ENCODE assay signal across 37 mouse cellular contexts in the genomic region with DNA sequence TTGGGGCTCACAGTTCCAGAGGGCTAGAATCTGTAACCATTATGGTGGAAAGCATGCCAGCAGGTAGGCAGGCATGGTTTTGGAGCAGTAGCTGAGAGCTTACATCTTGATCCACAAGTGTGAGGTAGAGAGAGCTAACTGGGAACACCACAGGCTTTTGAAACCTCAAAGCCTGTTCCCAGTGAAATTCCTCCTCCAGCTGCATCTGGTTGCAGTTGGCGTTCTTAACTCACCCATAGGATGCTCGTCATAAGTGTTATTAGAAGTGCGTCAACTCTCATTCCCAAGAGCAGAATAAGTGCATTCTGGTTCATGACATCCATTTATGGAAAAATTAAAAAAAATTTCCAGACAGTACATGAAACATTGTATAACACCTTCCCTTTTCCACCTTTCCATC. TPM values are rescaled to one million over a fixed set of nuclear protein-coding genes. Genes with fewer than 3 reads are reported as not detected.
"Had no signal": no experiment of that assay in that cellular context is flagged by ENCODE, and none has a peak within 500 bp of the region (broad histone marks: within the 10 kb centered on the region; RNA-seq: fewer than 3 reads in every experiment).

No protein-coding gene starts in this region.

- H3K9me3 ChIP-seq: limb, embryonic 10.5 days; limb, embryonic 12.5 days; limb, embryonic 13.5 days; limb, embryonic 15.5 days; liver, embryonic 12.5 days; liver, embryonic 15.5 days; lung, embryonic 15.5 days; megakaryocyte, embryonic 14.5 days; midbrain, embryonic 10.5 days; midbrain, embryonic 12.5 days; midbrain, embryonic 13.5 days; midbrain, embryonic 15.5 days; neural tube, embryonic 12.5 days had no signal

- H3K36me3 ChIP-seq: limb, embryonic 10.5 days; limb, embryonic 12.5 days; limb, embryonic 13.5 days; limb, embryonic 15.5 days; liver, embryonic 12.5 days; liver, embryonic 13.5 days; liver, embryonic 15.5 days; lung, embryonic 15.5 days; midbrain, embryonic 10.5 days; midbrain, embryonic 12.5 days; midbrain, embryonic 13.5 days; midbrain, embryonic 15.5 days; neural tube, embryonic 12.5 days had no signal

- H3K4me2 ChIP-seq: limb, embryonic 12.5 days; limb, embryonic 13.5 days; limb, embryonic 15.5 days; liver, embryonic 11.5 days; liver, embryonic 12.5 days; liver, embryonic 13.5 days; liver, embryonic 15.5 days; lung, embryonic 14.5 days; lung, embryonic 15.5 days; midbrain, embryonic 11.5 days; midbrain, embryonic 12.5 days; midbrain, embryonic 13.5 days; midbrain, embryonic 15.5 days; neural tube, embryonic 12.5 days had no signal

- ATAC-seq: liver, embryonic 12.5 days; liver, postnatal 0 days; lung, postnatal 0 days; midbrain, embryonic 13.5 days; midbrain, embryonic 15.5 days; midbrain, embryonic 16.5 days had no signal

- H3K4me1 ChIP-seq: limb, embryonic 12.5 days; limb, embryonic 13.5 days; limb, embryonic 15.5 days; lung, embryonic 15.5 days; midbrain, embryonic 12.5 days; midbrain, embryonic 13.5 days; midbrain, embryonic 15.5 days; neural tube, embryonic 12.5 days had no signal

- H3K27ac ChIP-seq: limb, embryonic 10.5 days; limb, embryonic 12.5 days; limb, embryonic 13.5 days; limb, embryonic 15.5 days; liver, embryonic 12.5 days; liver, embryonic 13.5 days; liver, embryonic 14.5 days; liver, embryonic 15.5 days; lung, embryonic 15.5 days; macrophage; midbrain, embryonic 10.5 days; midbrain, embryonic 12.5 days; midbrain, embryonic 13.5 days; midbrain, embryonic 15.5 days; neural tube, embryonic 12.5 days had no signal

- H3K4me3 ChIP-seq: limb, embryonic 10.5 days; limb, embryonic 12.5 days; limb, embryonic 13.5 days; limb, embryonic 15.5 days; liver, embryonic 12.5 days; liver, embryonic 13.5 days; liver, embryonic 15.5 days; lung, embryonic 15.5 days; megakaryocyte, embryonic 14.5 days; midbrain, embryonic 10.5 days; midbrain, embryonic 12.5 days; midbrain, embryonic 13.5 days; midbrain, embryonic 15.5 days; myocyte; neural tube, embryonic 12.5 days had no signal

- DNase-seq: left cerebral cortex, postnatal 4 days; liver; liver, embryonic 13.5 days; liver, postnatal 0 days; lung, adult 18-20 months; lung, adult 2 months; lung, embryonic 14.5 days; lung, postnatal 10 days; lung, postnatal 14 days; lung, postnatal 36 days; lung, postnatal 4 days; midbrain, embryonic 14.5 days had no signal

- H3K9ac ChIP-seq: limb, embryonic 12.5 days; limb, embryonic 13.5 days; limb, embryonic 15.5 days; liver, embryonic 12.5 days; liver, embryonic 13.5 days; liver, embryonic 14.5 days; liver, embryonic 15.5 days; liver, postnatal 0 days; lung, embryonic 14.5 days; lung, embryonic 15.5 days; midbrain, embryonic 12.5 days; midbrain, embryonic 13.5 days; midbrain, embryonic 15.5 days; neural tube, embryonic 12.5 days had no signal

- H3K27me3 ChIP-seq: limb, embryonic 12.5 days; limb, embryonic 13.5 days; limb, embryonic 15.5 days; liver, embryonic 12.5 days; liver, embryonic 13.5 days; liver, embryonic 15.5 days; lung, embryonic 15.5 days; megakaryocyte, embryonic 14.5 days; midbrain, embryonic 12.5 days; midbrain, embryonic 13.5 days; midbrain, embryonic 15.5 days; neural tube, embryonic 12.5 days had no signal

RNA-seq across cellular contexts. Expression of a gene that starts 19.8 kb away (rescaled TPM):
- total RNA-seq: monocyte, adult 5-6 weeks had no signal

RNA-seq across cellular contexts. Expression of a gene that starts 54.6 kb away (rescaled TPM):
- total RNA-seq: megakaryocyte progenitor cell, adult 5-6 weeks; megakaryocyte, adult 5-6 weeks; megakaryocyte-erythroid progenitor cell, adult 5-6 weeks; monocyte, adult 5-6 weeks had no signal
- polyA plus RNA-seq: macrophage; midbrain, embryonic 11.5 days; myocyte; neural tube, embryonic 11.5 days had no signal
